Mouse (Mus musculus) neural tube, embryonic 12.5 days (tissue): ENCODE data around the gene Xrcc1. TPM values are rescaled to one million over a fixed set of nuclear protein-coding genes. Genes with fewer than 3 reads are reported as not detected.
"Not testable (repeated sequence)": the region's sequence is repeated elsewhere in the genome, so short reads cannot be mapped to it uniquely, and the experiment has no call there.

Source experiments
- ATAC-seq: fragments of 200-750 bp; cut with Nextera tagmentation; 2 replicates; pipeline ENCODE4 v1.8.0; 2017; ENCODE audit warnings: low read depth, mild to moderate bottlenecking, moderate TSS enrichment, moderate library complexity; ENCODE audit not compliant: low FRiP score
- H3K27ac ChIP-seq: fragments of 300-500 bp; sonication (generic); 2 replicates; pipeline ENCODE4 v1.5.1; 2016
- H3K27me3 ChIP-seq: fragments of 300-500 bp; sonication (generic); replicated peaks from 2 replicates; pipeline ENCODE4 v1.6.1; 2016; ENCODE audit warnings: mild to moderate bottlenecking
- H3K36me3 ChIP-seq: fragments of 300-500 bp; sonication (generic); 2 replicates; pipeline ENCODE4 v1.6.1; 2016; ENCODE audit warnings: mild to moderate bottlenecking
- H3K4me1 ChIP-seq: fragments of 300-500 bp; sonication (generic); 2 replicates; pipeline ENCODE4 v1.6.1; 2016
- H3K4me2 ChIP-seq: fragments of 300-500 bp; sonication (generic); replicated peaks from 2 replicates; pipeline ENCODE4 v1.6.1; 2016; ENCODE audit warnings: mild to moderate bottlenecking
- H3K4me3 ChIP-seq: fragments of 300-500 bp; sonication (generic); 2 replicates; pipeline ENCODE4 v1.5.1; 2016
- H3K9ac ChIP-seq: fragments of 300-500 bp; sonication (generic); 2 replicates; pipeline ENCODE4 v1.6.1; 2016; ENCODE audit warnings: mild to moderate bottlenecking
- H3K9me3 ChIP-seq: fragments of 300-500 bp; sonication (generic); 2 replicates; pipeline ENCODE4 v1.6.1; 2016; ENCODE audit warnings: mild to moderate bottlenecking
- WGBS: fragments of 180-500 bp; shearing (Covaris S2); methylation state at CpG from one replicate; pipeline ENCODE4 v1.1.7; 2016; 5-methylcytosine and 5-hydroxymethylcytosine counted together
- polyA plus RNA-seq: library from polyadenylated mRNA; unstranded; fragments of >200 nt; fragmentation: Nextera tagmentation; extraction: Ambion mirVana; gene quantifications from 2 replicates; pipeline ENCODE4 v1.2.1, GENCODE M21; 2016

Gene Xrcc1
- polyA plus RNA-seq, 1 experiment from 2014 or later, result 83.4 TPM

GRCm38 (mm10) chr7:24611709-24612108, 65.6 kb downstream of the Xrcc1 start:
- H3K4me1 ChIP-seq, result peaks cover 21% of the 10 kb centered on the region
- peak overlapping the region; percentile 57; the same call in 1 of the 2 replicates for H3K4me2 ChIP-seq
- WGBS, result 17% methylated on average over 7 of the region's 7 CpGs
- H3K9me3 ChIP-seq, result no peaks in the 10 kb centered on the region
- H3K36me3 ChIP-seq, result no peaks in the 10 kb centered on the region
- no peak overlapping the region for H3K27ac ChIP-seq
- H3K27me3 ChIP-seq, result peaks cover 54% of the 10 kb centered on the region
- no peak overlapping the region for H3K9ac ChIP-seq
- peak overlapping the region; percentile 33; the same call in 1 of the 2 replicates for H3K4me3 ChIP-seq
- ATAC-seq, result no peak

- peaks cover 54% of the 10 kb centered on the region for H3K27me3 ChIP-seq
- WGBS, result 3% methylated on average over 27 of the region's 27 CpGs
- H3K9ac ChIP-seq, result no peak overlapping the region
Measured at GRCm38 (mm10) chr7:24612308-24612910, 66.3 kb downstream of the Xrcc1 start.

GRCm38 (mm10) chr7:24614816-24615215, 68.7 kb downstream of the Xrcc1 start:
- H3K27me3 ChIP-seq, result peaks cover 46% of the 10 kb centered on the region
- H3K9ac ChIP-seq, result no peak overlapping the region
- no peak overlapping the region for H3K4me3 ChIP-seq
- no peaks in the 10 kb centered on the region for H3K9me3 ChIP-seq
- WGBS, result 76% methylated on average over 13 of the region's 13 CpGs
- H3K4me2 ChIP-seq, result no peak overlapping the region
- ATAC-seq, result no peak
- H3K27ac ChIP-seq, result no peak overlapping the region
- H3K4me1 ChIP-seq, result peaks cover 21% of the 10 kb centered on the region
- no peaks in the 10 kb centered on the region for H3K36me3 ChIP-seq

More at GRCm38 (mm10) chr7:24612308-24612910, 66.3 kb downstream of the Xrcc1 start:
- Histone ChIP-seq H3K9me3 (no peaks in the 10 kb centered on the region), H3K4me3 (no peak overlapping the region), H3K27ac (no peak overlapping the region), H3K4me2 (peak overlapping the region; percentile 34), H3K4me1 (peaks cover 21% of the 10 kb centered on the region), H3K36me3 (no peaks in the 10 kb centered on the region)
- ATAC-seq, result no peak

GRCm38 (mm10) chr7:24617763-24618162, 71.7 kb downstream of the Xrcc1 start:
- Histone ChIP-seq H3K4me1 (peaks cover under 1% of the 10 kb centered on the region; the same call in 1 of the 2 replicates), H3K9me3 (no peaks in the 10 kb centered on the region), H3K4me2 (no peak overlapping the region), H3K36me3 (no peaks in the 10 kb centered on the region), H3K4me3 (no peak overlapping the region), H3K27me3 (peaks cover 21% of the 10 kb centered on the region), H3K27ac (no peak overlapping the region), H3K9ac (no peak overlapping the region)
- 84% methylated on average over 8 of the region's 8 CpGs for WGBS
- no peak for ATAC-seq

GRCm38 (mm10) chr7:24618374-24618773, 72.3 kb downstream of the Xrcc1 start:
- not testable (repeated sequence) for ATAC-seq

GRCm38 (mm10) chr7:24619671-24620397, 73.7 kb downstream of the Xrcc1 start:
- Histone ChIP-seq H3K27ac (no peak overlapping the region), H3K36me3 (no peaks in the 10 kb centered on the region), H3K27me3 (0 out of 2 replicates have a peak, but pooled peaks cover 8% of the 10 kb centered on the region), H3K4me3 (no peak overlapping the region), H3K9me3 (no peaks in the 10 kb centered on the region), H3K4me1 (no peaks in the 10 kb centered on the region), H3K9ac (no peak overlapping the region), H3K4me2 (no peak overlapping the region)
- WGBS, result 50% methylated on average over 13 of the region's 13 CpGs
- ATAC-seq, result no peak

More at GRCm38 (mm10) chr7:24618374-24618773, 72.3 kb downstream of the Xrcc1 start:
- H3K4me1 ChIP-seq, H3K36me3 ChIP-seq, H3K4me2 ChIP-seq, H3K27ac ChIP-seq, H3K4me3 ChIP-seq, H3K9ac ChIP-seq, H3K9me3 ChIP-seq: not testable (repeated sequence)
- WGBS, result 89% methylated on average over 8 of the region's 8 CpGs
- peaks cover 15% of the 10 kb centered on the region for H3K27me3 ChIP-seq

- H3K4me1 ChIP-seq, result no peaks in the 10 kb centered on the region
- H3K4me2 ChIP-seq, result no peak overlapping the region
- H3K27ac ChIP-seq, result no peak overlapping the region
- no peaks in the 10 kb centered on the region for H3K9me3 ChIP-seq
- H3K36me3 ChIP-seq, result no peaks in the 10 kb centered on the region
- WGBS, result 85% methylated on average over 3 of the region's 3 CpGs
- H3K27me3 ChIP-seq, result peaks cover 8% of the 10 kb centered on the region; the same call in 1 of the 2 replicates
- H3K4me3 ChIP-seq, result no peak overlapping the region
- no peak for ATAC-seq
- no peak overlapping the region for H3K9ac ChIP-seq
Measured at GRCm38 (mm10) chr7:24621193-24621592, 75.1 kb downstream of the Xrcc1 start.

- H3K4me1 ChIP-seq, result no peaks in the 10 kb centered on the region
- no peak overlapping the region for H3K4me3 ChIP-seq
- H3K27ac ChIP-seq, result no peak overlapping the region
- no peaks in the 10 kb centered on the region for H3K9me3 ChIP-seq
- H3K27me3 ChIP-seq, result peaks cover 8% of the 10 kb centered on the region; the same call in 1 of the 2 replicates
- WGBS, result 80% methylated on average over 6 of the region's 6 CpGs
- no peaks in the 10 kb centered on the region for H3K36me3 ChIP-seq
- no peak for ATAC-seq
- H3K9ac ChIP-seq, result no peak overlapping the region
- no peak overlapping the region for H3K4me2 ChIP-seq
Measured at GRCm38 (mm10) chr7:24622967-24623366, 76.9 kb downstream of the Xrcc1 start.

Other genes starting within 250 kb of the Xrcc1 start
- 41.3 and 43.7 TPM in 2 replicates for gene Zfp61, start 245.1 kb upstream of the Xrcc1 start, polyA plus RNA-seq
- gene Zfp94, start 229.6 kb upstream of the Xrcc1 start, polyA plus RNA-seq, result 16.3 and 18.4 TPM in 2 replicates
- gene Tescl, start 212.4 kb upstream of the Xrcc1 start, polyA plus RNA-seq, result not detected in 2 replicates
- not detected in 2 replicates for gene Lypd5, start 197.1 kb upstream of the Xrcc1 start, polyA plus RNA-seq
- 1.7 and 2.3 TPM in 2 replicates for gene Kcnn4, start 176.0 kb upstream of the Xrcc1 start, polyA plus RNA-seq
- gene Smg9, start 146.7 kb upstream of the Xrcc1 start, polyA plus RNA-seq, result 29.7 and 30.6 TPM in 2 replicates
- not detected in 2 replicates for gene Irgc1, start 94.0 kb upstream of the Xrcc1 start, polyA plus RNA-seq
- 1.7 and 2.0 TPM in 2 replicates for gene Plaur, start 83.8 kb upstream of the Xrcc1 start, polyA plus RNA-seq
- 42.8 and 60.0 TPM in 2 replicates for gene Cadm4, start 64.3 kb upstream of the Xrcc1 start, polyA plus RNA-seq
- 172 and 176 TPM in 2 replicates for gene Zfp428, start 39.3 kb upstream of the Xrcc1 start, polyA plus RNA-seq
- 1.2 and 1.5 TPM in 2 replicates for gene AC161166.1, start 33.8 kb upstream of the Xrcc1 start, polyA plus RNA-seq
- gene Irgq, start 15.6 kb upstream of the Xrcc1 start, polyA plus RNA-seq, result 27.5 and 30.7 TPM in 2 replicates
- not detected in 2 replicates for gene Pinlyp, start 171 bp upstream of the Xrcc1 start, polyA plus RNA-seq
- 17.2 and 18.7 TPM in 2 replicates for gene Ethe1, start 41.3 kb downstream of the Xrcc1 start, polyA plus RNA-seq
- 4.3 and 4.5 TPM in 2 replicates for gene Zfp575, start 41.4 kb downstream of the Xrcc1 start, polyA plus RNA-seq
- not detected in 2 replicates for gene Phldb3, start 64.5 kb downstream of the Xrcc1 start, polyA plus RNA-seq
- 0.43 and 0.87 TPM in 2 replicates for gene Lypd3, start 90.3 kb downstream of the Xrcc1 start, polyA plus RNA-seq
- gene Tex101, start 130.4 kb downstream of the Xrcc1 start, polyA plus RNA-seq, result not detected in 2 replicates
- gene BC049730, start 163.0 kb downstream of the Xrcc1 start, polyA plus RNA-seq, result not detected in 2 replicates
- not detected in 2 replicates for gene Gm4763, start 180.6 kb downstream of the Xrcc1 start, polyA plus RNA-seq
- gene Cd177, start 214.0 kb downstream of the Xrcc1 start, polyA plus RNA-seq, result 0.22 TPM in 1 of 2 replicates, not detected in the other
- gene Ceacam10, start 230.9 kb downstream of the Xrcc1 start, polyA plus RNA-seq, result not detected in 2 replicates